Mouse (Mus musculus) ES-E14 (cell line): ENCODE measurements around the gene Rwdd2a. TPM values are rescaled to one million over a fixed set of nuclear protein-coding genes. Genes with fewer than 3 reads are reported as not detected.

Experiments used
- DNase-seq: peaks from one replicate; pipeline ENCODE4 v3.0.0-alpha.2; 2013; ENCODE audit warnings: low read depth, low spot score
- H3K27ac ChIP-seq: 2 replicates; pipeline ENCODE4 v1.5.1; 2012; ENCODE audit warnings: low read depth, mild to moderate bottlenecking, low read length, moderate library complexity, mixed read lengths; ENCODE audit not compliant: poor library complexity, insufficient read depth, severe bottlenecking
- H3K36me3 ChIP-seq: 2 replicates; pipeline ENCODE4 v1.6.1; 2012; ENCODE audit warnings: mild to moderate bottlenecking, low read length, moderate library complexity, mixed read lengths; ENCODE audit not compliant: control insufficient read depth, poor library complexity, insufficient read depth, severe bottlenecking
- H3K4me1 ChIP-seq, 2 experiments: fragments of 150-350 bp in 1 of 2; sonication (generic) in 1 of 2; 2 replicates each; pipeline ENCODE4 v1.6.1; 2012; ENCODE audit warnings: low read length in 2 of 2, mild to moderate bottlenecking in 1 of 2, mixed read lengths in 1 of 2; ENCODE audit not compliant: control insufficient read depth in 2 of 2, insufficient read depth in 2 of 2, poor library complexity in 1 of 2
- H3K4me3 ChIP-seq, 2 experiments: fragments of 150-350 bp in 1 of 2; sonication (generic) in 1 of 2; 2 replicates each; pipeline ENCODE4 v1.5.1; 2012; ENCODE audit warnings: low read length in 2 of 2, low read depth in 1 of 2, mild to moderate bottlenecking in 1 of 2, mixed read lengths in 1 of 2; ENCODE audit not compliant: insufficient read depth in 1 of 2, poor library complexity in 1 of 2, severe bottlenecking in 1 of 2
- H3K9ac ChIP-seq: 2 replicates; pipeline ENCODE4 v1.6.1; 2012; ENCODE audit warnings: low read depth, mild to moderate bottlenecking, low read length, mixed read lengths; ENCODE audit not compliant: poor library complexity, insufficient read depth, severe bottlenecking
- H3K9me3 ChIP-seq: fragments of 150-350 bp; sonication (generic); 2 replicates; pipeline ENCODE4 v1.6.1; 2012; ENCODE audit warnings: low read depth, mild to moderate bottlenecking, low read length; ENCODE audit not compliant: control insufficient read depth, insufficient read depth
- CHD2 ChIP-seq: IDR thresholded peaks from 2 replicates; pipeline ENCODE4 v1.6.1; 2014; ENCODE audit warnings: mild to moderate bottlenecking, low read depth, low read length, inconsistent platforms
- HCFC1 ChIP-seq: IDR thresholded peaks from 2 replicates; pipeline ENCODE4 v1.6.1; 2012; ENCODE audit warnings: low read length, inconsistent platforms, borderline replicate concordance; ENCODE audit not compliant: insufficient read depth
- MAFK ChIP-seq: IDR thresholded peaks from 2 replicates; pipeline ENCODE4 v1.6.1; 2014; ENCODE audit warnings: mild to moderate bottlenecking, low read depth, low read length, inconsistent platforms; ENCODE audit not compliant: insufficient read depth
- ZC3H11A ChIP-seq: IDR thresholded peaks from 2 replicates; pipeline ENCODE4 v1.6.1; 2012; ENCODE audit warnings: low read depth, mild to moderate bottlenecking, inconsistent platforms, low read length, borderline replicate concordance
- ZNF384 ChIP-seq: IDR thresholded peaks from 2 replicates; pipeline ENCODE4 v1.6.1; 2012; ENCODE audit warnings: low read depth, low read length, inconsistent platforms
- in situ Hi-C, 2 experiments: fragments of 600-800 bp; cut with MboI; formaldehyde crosslinking; loops; one replicate each; pipeline ENCODE4 v1.15.1; 2025; ENCODE audit warnings: low sequenced_read_pairs in 2 of 2, inconsistent platforms in 1 of 2; ENCODE audit not compliant: unreplicated experiment in 2 of 2
- total RNA-seq: library from RNA; depleted of rRNA; stranded (reverse); fragments of 300-350 nt; gene quantifications from 2 replicates; pipeline ENCODE4 v1.2.3, GENCODE M21; 2012

Gene Rwdd2a
- total RNA-seq, 1 experiment = 5.4 TPM

- no peak overlapping the region for H3K9ac ChIP-seq
- no peak for DNase-seq
- H3K4me1 ChIP-seq = 0 out of 4 replicates have a peak, but pooled peaks cover 0 to 1% of the 10 kb centered on the region in 2 experiments
- no peak overlapping the region for H3K4me3 ChIP-seq
- no peak overlapping the region for H3K27ac ChIP-seq
- H3K36me3 ChIP-seq = peaks cover 25% of the 10 kb centered on the region
- in situ Hi-C loops = no loop called here
- TF ChIP-seq CHD2 (no peak), HCFC1 (no peak), MAFK (no peak), ZC3H11A (no peak), ZNF384 (no peak)
- no peaks in the 10 kb centered on the region for H3K9me3 ChIP-seq
These were observed 11.2 kb upstream of the Rwdd2a start for GRCm38 (mm10) chr9:86560543-86560942.

GRCm38 (mm10) chr9:86569314-86569910 lies 2.4 kb upstream of the Rwdd2a start:
- peaks cover 7 to 11% of the 10 kb centered on the region in 2 experiments; a peak in 3 of 4 replicates for H3K4me1 ChIP-seq
- H3K9me3 ChIP-seq = no peaks in the 10 kb centered on the region
- no peak overlapping the region for H3K4me3 ChIP-seq
- H3K27ac ChIP-seq = no peak overlapping the region
- peaks cover 12% of the 10 kb centered on the region; the same call in 1 of the 2 replicates for H3K36me3 ChIP-seq
- TF ChIP-seq ZNF384 = no peak
- in situ Hi-C loops = no loop called here
- no peak overlapping the region for H3K9ac ChIP-seq
- DNase-seq = no peak

GRCm38 (mm10) chr9:86570261-86570890 lies 1.4 kb upstream of the Rwdd2a start:
- Histone ChIP-seq H3K9me3 (no peaks in the 10 kb centered on the region), H3K4me3 (peak overlapping the region; percentile 97 to 98; a peak in 3 of 4 replicates), H3K9ac (no peak overlapping the region), H3K27ac (no peak overlapping the region), H3K36me3 (peaks cover 10% of the 10 kb centered on the region; the same call in 1 of the 2 replicates), H3K4me1 (peaks cover 7 to 11% of the 10 kb centered on the region in 2 experiments; a peak in 3 of 4 replicates)
- in situ Hi-C loops = loop anchor here in 1 of 2 experiments (10.0 kb wide), 1 partner anchor 106 kb away; the partner anchor contains the start of genes Dop1a and Ube2cbp
- no peak for TF ChIP-seq MAFK
- TF ChIP-seq CHD2 = no peak
- no peak for TF ChIP-seq HCFC1
- TF ChIP-seq ZNF384 = no peak
- TF ChIP-seq ZC3H11A = no peak
- no peak for DNase-seq

- Histone ChIP-seq H3K4me3 (peak overlapping the region; percentile 97 to 98), H3K36me3 (peaks cover 10% of the 10 kb centered on the region; the same call in 1 of the 2 replicates), H3K9ac (no peak overlapping the region; the same call in 1 of the 2 replicates), H3K4me1 (peaks cover 4 to 6% of the 10 kb centered on the region in 2 experiments; a peak in 3 of 4 replicates), H3K9me3 (no peaks in the 10 kb centered on the region), H3K27ac (no peak overlapping the region)
- TF ChIP-seq HCFC1 = no peak
- no peak for TF ChIP-seq CHD2
- no peak for TF ChIP-seq ZNF384
- no peak for TF ChIP-seq ZC3H11A
- no peak for TF ChIP-seq MAFK
- in situ Hi-C loops = loop anchor here in 1 of 2 experiments (10.0 kb wide), 1 partner anchor 106 kb away; the partner anchor contains the start of genes Dop1a and Ube2cbp
- no peak for DNase-seq
These were observed 845 bp upstream of the Rwdd2a start for GRCm38 (mm10) chr9:86570946-86571345.
